Mouse (Mus musculus): ENCODE results near the gene Siglec1. TPM values are rescaled to one million over a fixed set of nuclear protein-coding genes. Genes with fewer than 3 reads are reported as not detected.
"Not testable (repeated sequence)": the region's sequence is repeated elsewhere in the genome, so short reads cannot be mapped to it uniquely, and the experiment has no call there.

Siglec1 gene
- polyA plus RNA-seq, 1 experiment from 2014 or later = 0.70 TPM

DNA sequence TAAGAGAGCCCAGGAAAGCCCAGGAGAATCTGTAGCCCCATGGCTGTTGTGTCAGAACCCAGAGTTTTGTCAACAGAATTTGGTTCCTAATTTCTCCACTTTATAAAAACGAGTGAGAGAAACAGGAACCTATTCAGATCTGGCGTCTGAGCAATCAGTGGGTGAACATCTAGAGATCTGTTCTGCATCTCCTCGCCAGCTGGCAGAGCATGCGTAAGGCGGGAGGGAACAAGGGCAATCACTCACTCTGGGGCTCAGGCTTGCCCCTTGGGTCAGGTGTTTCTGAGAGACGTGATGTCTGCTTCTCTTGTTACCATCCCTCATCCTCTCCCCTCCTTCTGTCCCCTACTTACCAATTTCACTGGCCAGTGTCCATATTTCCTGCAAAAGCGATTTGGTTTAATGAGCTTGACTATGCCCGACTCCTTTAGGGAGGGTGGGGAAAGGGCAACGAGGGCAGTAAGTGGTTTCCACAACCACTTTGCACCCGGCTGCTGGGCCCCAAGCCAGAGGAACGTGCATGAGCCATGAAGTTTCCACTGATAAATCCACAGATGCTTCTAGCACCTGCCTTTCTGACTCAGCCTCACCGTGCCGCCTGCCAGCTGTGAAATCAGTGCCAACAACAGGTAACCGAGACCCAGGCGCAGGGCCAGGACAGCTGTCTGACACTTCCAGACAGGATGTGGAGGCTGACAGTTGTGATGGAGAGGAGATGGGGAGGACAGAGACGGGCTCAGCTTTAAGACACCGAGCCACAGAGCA, 49.2 kb downstream of the Siglec1 start:
- ATAC-seq (ENCODE audit: low read depth) = peak; percentile 24; the same call in 1 of the 2 replicates
- peak; percentile 69 for DNase-seq (ENCODE audit: low spot score)
- no peak overlapping the region for H3K4me3 ChIP-seq (ENCODE audit: low read depth, low read length)
- H3K36me3 ChIP-seq (ENCODE audit: control insufficient read depth, insufficient read depth, low read length) = no peaks in the 10 kb centered on the region
- WGBS = 48% methylated on average over 17 of the region's 17 CpGs
- H3K4me1 ChIP-seq (ENCODE audit: control insufficient read depth, insufficient read depth, low read length) = peaks cover 10% of the 10 kb centered on the region
- H3K27me3 ChIP-seq (replicated peaks; ENCODE audit: control insufficient read depth, insufficient read depth, low read length) = peaks cover 23% of the 10 kb centered on the region
- no peak overlapping the region for H3K27ac ChIP-seq (replicated peaks; ENCODE audit: low read depth, low read length)
- no peak overlapping the region for H3K9ac ChIP-seq (ENCODE audit: low read depth, low read length)
- H3K9me3 ChIP-seq (ENCODE audit: control insufficient read depth, low read length) = no peaks in the 10 kb centered on the region
- no peak overlapping the region for H3K4me2 ChIP-seq (ENCODE audit: low read depth, low read length)

DNA sequence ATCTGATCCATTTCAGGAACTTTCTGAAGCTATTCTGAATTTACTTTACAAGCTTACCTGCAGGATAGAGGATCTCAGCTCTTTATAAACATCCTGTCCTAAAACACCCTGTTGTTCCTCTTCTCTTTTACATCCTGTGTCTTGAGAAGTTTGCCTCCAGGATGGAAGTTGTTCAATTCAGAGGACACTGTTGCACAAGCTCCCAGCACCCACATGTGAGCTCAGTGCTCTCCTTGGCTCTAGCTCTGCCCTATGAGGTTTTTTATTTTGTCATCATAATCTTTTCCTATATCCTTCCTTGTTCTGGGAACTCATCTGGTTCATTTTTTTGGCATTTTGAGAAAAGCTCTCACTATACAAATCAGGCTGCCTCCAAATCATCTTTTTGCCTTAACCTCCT, 49.8 kb downstream of the Siglec1 start:
- ATAC-seq (ENCODE audit: low read depth) (no peak), DNase-seq (ENCODE audit: low spot score) (no peak)
- no peak overlapping the region for H3K9ac ChIP-seq (ENCODE audit: low read depth, low read length)
- H3K4me3 ChIP-seq (ENCODE audit: low read depth, low read length) = no peak overlapping the region
- peaks cover 9% of the 10 kb centered on the region for H3K4me1 ChIP-seq (ENCODE audit: control insufficient read depth, insufficient read depth, low read length)
- no peak overlapping the region for H3K4me2 ChIP-seq (ENCODE audit: low read depth, low read length)
- H3K27me3 ChIP-seq (replicated peaks; ENCODE audit: control insufficient read depth, insufficient read depth, low read length) = peaks cover 17% of the 10 kb centered on the region
- no peaks in the 10 kb centered on the region for H3K36me3 ChIP-seq (ENCODE audit: control insufficient read depth, insufficient read depth, low read length)
- H3K27ac ChIP-seq (replicated peaks; ENCODE audit: low read depth, low read length) = no peak overlapping the region
- no peaks in the 10 kb centered on the region for H3K9me3 ChIP-seq (ENCODE audit: control insufficient read depth, low read length)

DNA sequence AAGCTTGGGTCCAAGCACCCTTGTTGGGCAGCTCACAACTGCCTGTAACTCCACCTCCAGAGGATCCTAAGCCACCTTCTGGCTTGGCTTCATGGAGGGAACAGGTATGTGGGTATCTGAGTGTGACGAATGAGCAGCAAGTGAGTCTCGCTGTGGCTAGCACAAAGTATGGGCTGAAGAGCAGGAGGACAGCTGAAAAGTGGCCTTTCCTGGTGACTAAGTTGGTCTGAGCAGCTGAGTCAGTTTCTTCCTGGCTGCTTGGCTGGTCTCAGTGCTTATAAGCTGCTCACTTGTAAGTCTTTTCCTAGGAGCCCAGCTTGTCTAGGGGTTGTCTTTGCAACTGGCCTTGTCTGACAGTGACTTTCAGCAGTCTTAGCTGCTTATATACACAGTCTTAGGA, 50.2 kb downstream of the Siglec1 start:
- ATAC-seq (ENCODE audit: low read depth) (no peak), DNase-seq (ENCODE audit: low spot score) (no peak)
- WGBS = 79% methylated on average over 2 of the region's 2 CpGs
- Histone ChIP-seq H3K36me3 (ENCODE audit: control insufficient read depth, insufficient read depth, low read length) (no peaks in the 10 kb centered on the region), H3K4me2 (ENCODE audit: low read depth, low read length) (no peak overlapping the region), H3K4me1 (ENCODE audit: control insufficient read depth, insufficient read depth, low read length) (peaks cover 6% of the 10 kb centered on the region; the same call in 1 of the 2 replicates), H3K9ac (ENCODE audit: low read depth, low read length) (no peak overlapping the region), H3K9me3 (ENCODE audit: control insufficient read depth, low read length) (no peaks in the 10 kb centered on the region), H3K27ac (replicated peaks; ENCODE audit: low read depth, low read length) (no peak overlapping the region), H3K27me3 (replicated peaks; ENCODE audit: control insufficient read depth, insufficient read depth, low read length) (peaks cover 13% of the 10 kb centered on the region), H3K4me3 (ENCODE audit: low read depth, low read length) (no peak overlapping the region)

DNA sequence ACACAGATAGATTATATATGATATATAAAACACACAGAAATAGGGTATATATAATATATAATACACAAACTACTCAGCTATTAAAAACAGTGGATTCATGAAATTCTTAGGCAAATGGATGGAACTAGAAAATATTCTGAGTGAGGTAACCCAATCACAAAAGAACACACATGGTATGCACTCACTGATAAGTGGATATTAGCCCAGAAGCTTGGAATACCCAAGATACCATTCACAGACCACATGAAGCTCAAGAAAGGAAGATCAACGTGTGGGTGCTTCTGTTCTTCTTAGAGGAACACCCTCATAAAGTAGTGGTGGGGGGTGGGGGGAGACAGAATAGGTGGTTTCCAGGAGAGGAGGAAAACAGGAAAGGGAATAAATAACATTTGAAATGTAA, 55.2 kb downstream of the Siglec1 start:
- not testable (repeated sequence) for H3K27me3 ChIP-seq (replicated peaks; ENCODE audit: control insufficient read depth, insufficient read depth, low read length); H3K4me3 ChIP-seq (ENCODE audit: low read depth, low read length); DNase-seq (ENCODE audit: low spot score); H3K27ac ChIP-seq (replicated peaks; ENCODE audit: low read depth, low read length); ATAC-seq (ENCODE audit: low read depth); H3K4me2 ChIP-seq (ENCODE audit: low read depth, low read length); H3K9me3 ChIP-seq (ENCODE audit: control insufficient read depth, low read length); H3K9ac ChIP-seq (ENCODE audit: low read depth, low read length); H3K4me1 ChIP-seq (ENCODE audit: control insufficient read depth, insufficient read depth, low read length)
- peaks cover 12% of the 10 kb centered on the region for H3K36me3 ChIP-seq (ENCODE audit: control insufficient read depth, insufficient read depth, low read length)
- 55% methylated on average over 1 of the region's 1 CpGs for WGBS

DNA sequence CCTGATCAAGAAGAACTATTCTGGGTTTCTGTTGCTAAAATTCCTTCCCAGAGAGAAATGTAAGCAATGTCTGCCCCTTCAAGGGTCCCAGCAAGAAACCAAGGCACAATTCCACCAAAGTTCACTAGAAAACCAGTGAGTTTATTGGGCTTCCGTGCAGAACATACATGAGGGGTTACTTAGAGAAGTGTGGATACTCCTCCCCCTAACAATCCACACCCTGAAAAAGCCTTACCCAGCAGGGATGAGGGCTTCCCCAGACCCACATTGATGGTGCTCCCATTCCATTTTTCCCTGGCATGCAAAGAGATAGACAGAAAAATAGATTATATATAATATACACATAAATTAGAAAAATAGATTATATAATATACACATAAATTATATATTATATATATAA, 55.6 kb downstream of the Siglec1 start:
- H3K9me3 ChIP-seq (ENCODE audit: control insufficient read depth, low read length) = no peaks in the 10 kb centered on the region
- no peak overlapping the region for H3K4me3 ChIP-seq (ENCODE audit: low read depth, low read length)
- DNase-seq (ENCODE audit: low spot score) (no peak), ATAC-seq (ENCODE audit: low read depth) (no peak)
- H3K27ac ChIP-seq (replicated peaks; ENCODE audit: low read depth, low read length) = no peak overlapping the region
- no peak overlapping the region for H3K4me2 ChIP-seq (ENCODE audit: low read depth, low read length)
- no peaks in the 10 kb centered on the region for H3K4me1 ChIP-seq (ENCODE audit: control insufficient read depth, insufficient read depth, low read length)
- WGBS = 89% methylated on average over 1 of the region's 1 CpGs
- H3K9ac ChIP-seq (ENCODE audit: low read depth, low read length) = no peak overlapping the region
- H3K27me3 ChIP-seq (replicated peaks; ENCODE audit: control insufficient read depth, insufficient read depth, low read length) = no peaks in the 10 kb centered on the region
- peaks cover 16% of the 10 kb centered on the region for H3K36me3 ChIP-seq (ENCODE audit: control insufficient read depth, insufficient read depth, low read length)

- peaks cover 21% of the 10 kb centered on the region for H3K36me3 ChIP-seq (ENCODE audit: control insufficient read depth, insufficient read depth, low read length)
- H3K27ac ChIP-seq (replicated peaks; ENCODE audit: low read depth, low read length) = no peak overlapping the region
- no peaks in the 10 kb centered on the region for H3K27me3 ChIP-seq (replicated peaks; ENCODE audit: control insufficient read depth, insufficient read depth, low read length)
- 95% methylated on average over 2 of the region's 2 CpGs for WGBS
- no peak overlapping the region for H3K9ac ChIP-seq (ENCODE audit: low read depth, low read length)
- no peak overlapping the region for H3K4me3 ChIP-seq (ENCODE audit: low read depth, low read length)
- no peaks in the 10 kb centered on the region for H3K4me1 ChIP-seq (ENCODE audit: control insufficient read depth, insufficient read depth, low read length)
- ATAC-seq (ENCODE audit: low read depth) (no peak), DNase-seq (ENCODE audit: low spot score) (no peak)
- no peaks in the 10 kb centered on the region for H3K9me3 ChIP-seq (ENCODE audit: control insufficient read depth, low read length)
- no peak overlapping the region for H3K4me2 ChIP-seq (ENCODE audit: low read depth, low read length)
These were observed 56.0 kb downstream of the Siglec1 start for GRCm38 (mm10) chr2:131030561-131030960.

DNA sequence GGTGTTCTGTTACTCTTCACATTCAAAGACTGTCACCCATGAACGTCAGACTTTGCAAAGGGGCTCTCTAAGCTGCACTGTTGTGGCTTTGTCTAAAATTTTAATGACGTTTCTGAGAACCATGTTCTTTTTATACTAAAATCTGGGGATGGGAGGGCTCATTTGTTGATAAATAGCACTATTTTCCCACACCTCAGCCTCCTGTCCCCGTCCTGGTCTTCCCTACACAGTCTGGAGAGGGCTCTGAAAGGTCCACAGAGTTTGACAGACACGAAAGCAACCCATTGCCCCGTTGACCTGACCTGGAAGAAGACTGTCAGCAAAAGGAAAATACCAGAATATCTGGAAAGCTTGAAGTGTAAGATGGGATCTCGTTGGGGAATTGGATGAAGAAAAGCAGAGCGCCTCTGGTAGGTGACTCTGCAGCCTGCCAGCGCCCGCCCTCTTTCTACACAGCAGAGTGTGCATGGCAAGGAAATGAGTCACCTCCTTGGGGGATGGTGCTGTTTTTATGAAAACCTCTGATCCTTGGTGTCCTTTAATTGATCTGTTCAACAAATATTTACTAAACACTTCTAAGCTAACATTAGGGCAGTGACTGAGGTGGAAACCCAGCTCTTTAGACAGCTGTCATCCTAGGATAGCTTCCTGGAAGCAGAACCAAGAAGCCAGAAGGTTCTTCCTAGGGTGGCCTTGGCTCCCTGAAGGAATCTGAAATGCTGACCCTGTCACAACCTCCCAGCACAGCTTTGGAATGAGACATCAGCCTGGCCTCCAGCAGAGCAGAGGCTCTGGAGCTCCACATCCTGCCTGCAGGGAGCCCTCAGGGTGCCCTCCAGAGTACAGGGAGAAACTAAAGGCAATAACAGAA, 57.3 kb downstream of the Siglec1 start:
- H3K27ac ChIP-seq (replicated peaks; ENCODE audit: low read depth, low read length) = no peak overlapping the region; the same call in 1 of the 2 replicates
- WGBS = 71% methylated on average over 9 of the region's 9 CpGs
- no peak for ATAC-seq (ENCODE audit: low read depth)
- H3K4me1 ChIP-seq (ENCODE audit: control insufficient read depth, insufficient read depth, low read length) = no peaks in the 10 kb centered on the region
- no peak overlapping the region for H3K4me2 ChIP-seq (ENCODE audit: low read depth, low read length)
- no peaks in the 10 kb centered on the region for H3K27me3 ChIP-seq (replicated peaks; ENCODE audit: control insufficient read depth, insufficient read depth, low read length)
- no peak overlapping the region for H3K9ac ChIP-seq (ENCODE audit: low read depth, low read length)
- H3K36me3 ChIP-seq (ENCODE audit: control insufficient read depth, insufficient read depth, low read length) = peaks cover 30% of the 10 kb centered on the region
- no peaks in the 10 kb centered on the region for H3K9me3 ChIP-seq (ENCODE audit: control insufficient read depth, low read length)
- peak; percentile 27 for DNase-seq (ENCODE audit: low spot score)
- H3K4me3 ChIP-seq (ENCODE audit: low read depth, low read length) = no peak overlapping the region

DNA sequence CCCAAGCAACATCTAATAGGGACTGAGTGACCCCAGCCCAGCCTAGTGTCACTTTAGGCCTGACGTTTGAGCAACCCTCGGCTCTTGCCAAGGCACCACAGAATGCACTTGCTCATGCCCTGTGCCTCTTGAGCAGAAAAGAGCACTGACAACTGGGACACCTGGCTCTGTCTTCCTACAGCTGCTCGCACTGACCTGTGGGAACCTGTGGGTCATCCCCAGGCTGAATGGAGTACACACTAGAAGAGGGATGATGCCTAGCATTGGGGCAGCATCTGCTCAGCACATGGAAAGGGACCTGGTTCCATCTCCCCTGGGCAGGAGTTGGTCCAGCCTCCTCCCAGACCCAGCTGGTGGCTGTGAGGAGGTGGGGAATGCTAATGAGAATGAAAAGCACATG, 59.6 kb downstream of the Siglec1 start:
- WGBS = 80% methylated on average over 3 of the region's 3 CpGs
- ATAC-seq (ENCODE audit: low read depth) (no peak), DNase-seq (ENCODE audit: low spot score) (no peak)
- no peak overlapping the region for H3K27ac ChIP-seq (replicated peaks; ENCODE audit: low read depth, low read length)
- no peaks in the 10 kb centered on the region for H3K27me3 ChIP-seq (replicated peaks; ENCODE audit: control insufficient read depth, insufficient read depth, low read length)
- H3K9me3 ChIP-seq (ENCODE audit: control insufficient read depth, low read length) = no peaks in the 10 kb centered on the region
- peaks cover 50% of the 10 kb centered on the region for H3K36me3 ChIP-seq (ENCODE audit: control insufficient read depth, insufficient read depth, low read length)
- no peak overlapping the region for H3K4me3 ChIP-seq (ENCODE audit: low read depth, low read length)
- no peak overlapping the region for H3K9ac ChIP-seq (ENCODE audit: low read depth, low read length)
- no peaks in the 10 kb centered on the region for H3K4me1 ChIP-seq (ENCODE audit: control insufficient read depth, insufficient read depth, low read length)
- no peak overlapping the region for H3K4me2 ChIP-seq (ENCODE audit: low read depth, low read length)
